Mouse (Mus musculus) stomach, embryonic 16.5 days (tissue): ENCODE measurements around the gene Ip6k1. TPM values are rescaled to one million over a fixed set of nuclear protein-coding genes. Genes with fewer than 3 reads are reported as not detected.
"Not testable (repeated sequence)": the region's sequence is repeated elsewhere in the genome, so short reads cannot be mapped to it uniquely, and the experiment has no call there.

Experiments
- ATAC-seq: fragments of 200-750 bp; cut with Nextera tagmentation; 2 replicates; pipeline ENCODE4 v1.8.0; 2017; ENCODE audit warnings: moderate number of reproducible peaks, moderate TSS enrichment; ENCODE audit not compliant: insufficient read depth, low FRiP score
- H3K27ac ChIP-seq: fragments of 300-500 bp; sonication (generic); 2 replicates; pipeline ENCODE4 v1.5.1; 2014; ENCODE audit warnings: low read length
- H3K27me3 ChIP-seq: fragments of 300-500 bp; sonication (generic); 2 replicates; pipeline ENCODE4 v1.6.1; 2014; ENCODE audit warnings: low read length, control low read depth, mixed read lengths; ENCODE audit not compliant: control insufficient read depth, insufficient read depth
- H3K36me3 ChIP-seq: fragments of 300-500 bp; sonication (generic); 2 replicates; pipeline ENCODE4 v1.6.1; 2014; ENCODE audit warnings: low read length; ENCODE audit not compliant: control insufficient read depth, insufficient read depth
- H3K4me1 ChIP-seq: fragments of 300-500 bp; sonication (generic); 2 replicates; pipeline ENCODE4 v1.6.1; 2014; ENCODE audit warnings: low read length, control low read depth, mixed read lengths; ENCODE audit not compliant: control insufficient read depth, insufficient read depth
- H3K4me2 ChIP-seq: fragments of 300-500 bp; sonication (generic); 2 replicates; pipeline ENCODE4 v1.6.1; 2014; ENCODE audit warnings: low read depth, low read length, mixed read lengths
- H3K4me3 ChIP-seq: fragments of 300-500 bp; sonication (generic); replicated peaks from 2 replicates; pipeline ENCODE4 v1.5.1; 2014; ENCODE audit warnings: mild to moderate bottlenecking, low read length
- H3K9ac ChIP-seq: fragments of 300-500 bp; sonication (generic); 2 replicates; pipeline ENCODE4 v1.6.1; 2014; ENCODE audit warnings: low read length
- H3K9me3 ChIP-seq: fragments of 300-500 bp; sonication (generic); replicated peaks from 2 replicates; pipeline ENCODE4 v1.6.1; 2016; ENCODE audit warnings: low read length, control low read depth; ENCODE audit not compliant: control insufficient read depth
- WGBS: fragments of 180-500 bp; shearing (Covaris S2); extraction: QIAGEN DNeasy Blood & Tissue Kit; methylation state at CpG from one replicate; pipeline ENCODE4 v1.1.7; 2014; 5-methylcytosine and 5-hydroxymethylcytosine counted together
- polyA plus RNA-seq: library from polyadenylated mRNA; unstranded; fragments of >200 nt; fragmentation: Nextera tagmentation; extraction: Ambion mirVana; gene quantifications from 2 replicates; pipeline ENCODE4 v1.2.1, GENCODE M21; 2015

Gene Ip6k1
- polyA plus RNA-seq, 1 experiment from 2014 or later = 50.5 TPM

DNA sequence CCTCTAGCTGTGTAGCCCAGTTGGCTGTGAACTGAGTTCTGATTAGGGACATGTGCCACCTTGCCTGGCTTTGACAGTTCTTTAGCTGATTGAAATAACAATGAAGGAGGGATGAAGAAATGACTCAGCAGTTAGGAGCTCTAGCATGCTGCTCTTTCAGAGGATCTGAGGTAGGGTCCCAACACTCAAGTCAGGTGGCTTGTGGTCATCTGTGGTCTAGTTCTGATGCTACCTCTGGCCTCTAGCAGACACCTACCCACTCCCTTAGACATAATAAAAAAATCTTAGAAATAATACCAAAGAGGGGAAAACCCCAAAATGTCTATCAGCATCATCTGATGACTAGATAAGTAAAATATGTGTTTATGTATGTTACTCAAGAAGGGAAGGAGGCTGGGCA lies 8.1 kb downstream of the Ip6k1 start:
- no peaks in the 10 kb centered on the region for H3K9me3 ChIP-seq

DNA sequence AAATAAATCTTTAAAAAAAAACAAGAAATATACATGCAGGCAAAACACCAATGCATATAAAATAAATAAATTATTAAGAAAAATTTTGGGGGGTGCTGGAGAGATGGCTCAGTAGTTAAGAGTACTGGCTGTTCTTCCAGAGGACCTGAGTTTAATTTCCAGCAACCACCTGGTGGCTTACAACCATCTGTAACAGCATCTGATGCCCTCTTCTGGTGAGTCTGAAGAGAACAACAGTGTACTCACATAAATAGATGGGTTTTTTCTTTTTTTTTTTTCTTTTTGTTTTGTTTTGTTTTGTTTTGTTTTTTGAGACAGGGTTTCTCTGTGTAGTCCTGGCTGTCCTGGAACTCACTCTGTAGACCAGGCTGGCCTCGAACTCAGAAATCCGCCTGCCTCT lies 11.3 kb downstream of the Ip6k1 start:
- not testable (repeated sequence) for H3K36me3 ChIP-seq, H3K27ac ChIP-seq, H3K4me3 ChIP-seq, H3K27me3 ChIP-seq, H3K9me3 ChIP-seq, ATAC-seq, H3K9ac ChIP-seq, H3K4me2 ChIP-seq, H3K4me1 ChIP-seq
- 98% methylated on average over 2 of the region's 2 CpGs for WGBS

More for the DNA sequence above, 8.1 kb downstream of the Ip6k1 start:
- Histone ChIP-seq H3K4me1 (no peaks in the 10 kb centered on the region), H3K4me2 (no peak overlapping the region), H3K9ac (no peak overlapping the region), H3K27ac (no peak overlapping the region), H3K4me3 (no peak overlapping the region), H3K27me3 (no peaks in the 10 kb centered on the region), H3K36me3 (no peaks in the 10 kb centered on the region)
- ATAC-seq = no peak

DNA sequence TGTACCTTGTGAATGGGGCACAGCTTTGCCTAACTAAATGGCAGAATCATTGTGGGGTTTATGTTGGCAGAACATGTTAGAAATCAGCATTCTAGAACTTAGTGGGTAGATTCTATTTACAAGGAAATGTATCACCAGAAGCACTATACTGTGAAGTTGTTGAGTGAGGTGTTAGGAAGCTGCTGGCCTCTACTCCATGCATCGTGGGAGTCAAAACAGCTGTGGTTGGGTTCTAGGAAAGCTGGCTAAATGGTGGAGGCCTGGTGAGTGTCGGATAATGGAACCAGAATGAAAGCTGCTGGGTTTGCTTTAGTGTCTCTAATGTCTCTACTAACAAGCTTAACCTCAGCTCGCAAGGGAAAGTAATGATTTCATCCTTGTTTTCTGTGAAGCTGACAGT lies 14.8 kb downstream of the Ip6k1 start:
- no peaks in the 10 kb centered on the region for H3K36me3 ChIP-seq
- WGBS = 80% methylated on average over 3 of the region's 3 CpGs
- H3K27ac ChIP-seq = no peak overlapping the region
- H3K9me3 ChIP-seq = no peaks in the 10 kb centered on the region
- no peaks in the 10 kb centered on the region for H3K27me3 ChIP-seq
- peaks cover 2% of the 10 kb centered on the region; the same call in 1 of the 2 replicates for H3K4me1 ChIP-seq
- no peak overlapping the region for H3K4me3 ChIP-seq
- no peak overlapping the region for H3K9ac ChIP-seq
- H3K4me2 ChIP-seq = no peak overlapping the region
- ATAC-seq = no peak

DNA sequence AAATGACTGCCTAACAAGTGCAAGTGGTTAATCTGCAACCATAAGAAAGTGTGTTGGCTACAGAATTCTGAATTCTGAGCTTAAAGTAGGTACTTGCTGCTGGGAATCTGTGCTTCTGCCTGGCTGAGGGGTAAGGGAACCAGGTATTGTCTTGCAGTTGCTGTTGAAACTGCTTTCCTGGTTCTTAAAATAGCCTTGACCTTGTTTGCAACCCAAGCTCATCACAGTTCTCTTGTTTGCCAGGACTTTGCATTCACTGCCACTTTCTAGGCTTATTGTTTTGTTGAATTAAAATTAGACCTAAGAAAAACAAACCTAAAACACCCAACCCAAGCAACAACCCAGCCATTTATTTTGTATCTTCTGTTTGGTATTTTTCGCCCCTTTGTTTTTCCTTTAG lies 18.4 kb downstream of the Ip6k1 start:
- H3K4me3 ChIP-seq = no peak overlapping the region
- H3K9ac ChIP-seq = no peak overlapping the region
- H3K9me3 ChIP-seq = no peaks in the 10 kb centered on the region
- peaks cover 11% of the 10 kb centered on the region for H3K36me3 ChIP-seq
- 88% methylated on average over 1 of the region's 1 CpGs for whole genome bisulfite sequencing
- H3K27ac ChIP-seq = no peak overlapping the region; the same call in 1 of the 2 replicates
- no peak overlapping the region for H3K4me2 ChIP-seq
- H3K4me1 ChIP-seq = peaks cover 3% of the 10 kb centered on the region; the same call in 1 of the 2 replicates
- H3K27me3 ChIP-seq = no peaks in the 10 kb centered on the region
- no peak for ATAC-seq

DNA sequence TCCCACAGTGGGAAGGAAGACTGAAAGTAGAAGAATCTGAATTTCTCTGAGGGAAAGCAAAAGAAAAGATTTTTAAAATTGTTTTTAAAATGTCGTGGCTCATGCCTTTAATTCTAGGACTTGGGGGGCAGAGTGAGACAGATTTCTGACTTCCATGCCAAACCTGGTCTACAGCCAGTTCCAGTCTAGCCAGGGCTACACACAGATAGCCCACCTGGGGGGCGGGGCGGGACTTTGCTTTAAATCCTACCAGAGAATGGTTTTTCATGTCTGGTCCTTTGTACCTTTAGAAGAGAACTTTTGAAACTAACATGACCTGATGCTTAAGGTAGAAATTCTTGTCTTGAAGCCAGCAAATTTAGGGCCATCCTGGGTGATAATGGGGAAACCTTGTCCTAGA lies 20.9 kb downstream of the Ip6k1 start:
- Histone ChIP-seq H3K36me3 (peaks cover 19% of the 10 kb centered on the region), H3K27ac (no peak overlapping the region), H3K9me3 (no peaks in the 10 kb centered on the region), H3K4me1 (peaks cover 3% of the 10 kb centered on the region; the same call in 1 of the 2 replicates), H3K27me3 (no peaks in the 10 kb centered on the region), H3K9ac (no peak overlapping the region), H3K4me2 (no peak overlapping the region), H3K4me3 (no peak overlapping the region)
- 86% methylated on average over 3 of the region's 3 CpGs for WGBS
- no peak for ATAC-seq

DNA sequence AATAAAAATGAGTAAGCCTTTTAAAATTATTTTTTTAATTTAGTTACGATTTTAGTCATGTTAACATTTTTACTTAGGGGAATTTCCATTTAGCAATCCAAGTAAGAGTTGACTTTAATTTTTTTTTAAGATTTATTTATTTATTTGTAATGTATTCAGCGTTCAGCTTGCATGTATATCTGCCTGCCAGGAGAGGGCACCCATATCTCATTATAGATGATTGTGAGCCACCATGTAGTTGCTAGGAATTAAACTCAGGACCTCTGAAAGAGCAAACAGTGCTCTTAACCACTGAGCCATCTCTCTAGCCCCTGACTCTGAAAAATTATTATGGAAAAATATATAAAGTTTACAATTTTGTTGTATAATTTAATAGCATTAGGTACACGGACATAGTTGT lies 24.3 kb downstream of the Ip6k1 start:
- no peak overlapping the region for H3K4me2 ChIP-seq
- ATAC-seq = no peak
- no peak overlapping the region for H3K27ac ChIP-seq
- H3K27me3 ChIP-seq = no peaks in the 10 kb centered on the region
- no peaks in the 10 kb centered on the region for H3K9me3 ChIP-seq
- H3K4me1 ChIP-seq = peaks cover 3% of the 10 kb centered on the region; the same call in 1 of the 2 replicates
- H3K9ac ChIP-seq = no peak overlapping the region
- peaks cover 19% of the 10 kb centered on the region for H3K36me3 ChIP-seq
- no peak overlapping the region for H3K4me3 ChIP-seq
- WGBS = 87% methylated on average over 3 of the region's 3 CpGs

DNA sequence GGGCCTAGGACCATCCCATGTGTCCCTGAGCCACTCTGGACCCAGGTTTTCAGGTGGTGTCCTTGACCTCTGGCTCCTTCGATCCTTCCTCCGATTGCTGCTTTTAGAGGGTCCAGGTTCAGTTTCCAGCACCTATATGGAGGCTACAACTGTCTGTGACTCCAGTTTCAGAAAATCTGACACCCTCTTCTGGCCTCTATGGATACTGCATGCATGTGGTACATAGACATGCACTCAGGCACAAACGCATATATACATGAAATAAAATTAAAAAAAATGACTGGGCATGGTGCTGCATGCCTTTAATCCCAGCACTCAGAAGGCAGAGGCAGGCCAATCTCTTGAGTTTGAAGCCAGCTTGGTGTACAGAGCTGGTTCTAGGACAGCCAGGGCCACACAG lies 25.6 kb downstream of the Ip6k1 start:
- 95% methylated on average over 3 of the region's 3 CpGs for WGBS

DNA sequence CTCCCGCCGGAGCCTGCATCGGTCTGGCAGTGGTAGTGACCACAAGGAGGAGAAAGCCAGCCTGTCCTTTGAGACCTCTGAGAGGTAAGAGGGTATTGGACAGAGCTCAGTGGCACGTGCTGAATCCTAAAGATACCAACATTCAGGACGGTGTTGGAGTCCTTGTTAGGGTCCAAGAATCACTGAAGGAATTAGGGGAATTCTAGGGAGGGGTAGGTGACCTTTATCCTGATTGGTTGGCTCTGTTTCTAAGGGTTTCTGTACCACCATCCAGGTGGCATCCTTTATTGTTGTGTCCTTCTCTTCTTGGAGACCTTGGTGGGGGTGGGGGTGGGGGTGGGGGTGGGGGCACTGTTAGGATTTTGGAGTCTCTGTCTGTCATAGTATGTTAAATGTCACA lies 29.8 kb downstream of the Ip6k1 start:
- H3K9me3 ChIP-seq = no peaks in the 10 kb centered on the region
- H3K4me3 ChIP-seq = no peak overlapping the region
- no peak overlapping the region for H3K27ac ChIP-seq
- peaks cover 18% of the 10 kb centered on the region for H3K36me3 ChIP-seq
- 94% methylated on average over 5 of the region's 5 CpGs for WGBS
- no peaks in the 10 kb centered on the region for H3K27me3 ChIP-seq
- H3K4me1 ChIP-seq = no peaks in the 10 kb centered on the region
- ATAC-seq = no peak
- no peak overlapping the region for H3K4me2 ChIP-seq
- H3K9ac ChIP-seq = no peak overlapping the region

More for the DNA sequence above, 25.6 kb downstream of the Ip6k1 start:
- Histone ChIP-seq H3K9ac (no peak overlapping the region), H3K36me3 (peaks cover 27% of the 10 kb centered on the region), H3K4me1 (no peaks in the 10 kb centered on the region), H3K4me2 (no peak overlapping the region), H3K9me3 (no peaks in the 10 kb centered on the region), H3K4me3 (no peak overlapping the region), H3K27me3 (no peaks in the 10 kb centered on the region), H3K27ac (no peak overlapping the region)
- ATAC-seq = no peak

DNA sequence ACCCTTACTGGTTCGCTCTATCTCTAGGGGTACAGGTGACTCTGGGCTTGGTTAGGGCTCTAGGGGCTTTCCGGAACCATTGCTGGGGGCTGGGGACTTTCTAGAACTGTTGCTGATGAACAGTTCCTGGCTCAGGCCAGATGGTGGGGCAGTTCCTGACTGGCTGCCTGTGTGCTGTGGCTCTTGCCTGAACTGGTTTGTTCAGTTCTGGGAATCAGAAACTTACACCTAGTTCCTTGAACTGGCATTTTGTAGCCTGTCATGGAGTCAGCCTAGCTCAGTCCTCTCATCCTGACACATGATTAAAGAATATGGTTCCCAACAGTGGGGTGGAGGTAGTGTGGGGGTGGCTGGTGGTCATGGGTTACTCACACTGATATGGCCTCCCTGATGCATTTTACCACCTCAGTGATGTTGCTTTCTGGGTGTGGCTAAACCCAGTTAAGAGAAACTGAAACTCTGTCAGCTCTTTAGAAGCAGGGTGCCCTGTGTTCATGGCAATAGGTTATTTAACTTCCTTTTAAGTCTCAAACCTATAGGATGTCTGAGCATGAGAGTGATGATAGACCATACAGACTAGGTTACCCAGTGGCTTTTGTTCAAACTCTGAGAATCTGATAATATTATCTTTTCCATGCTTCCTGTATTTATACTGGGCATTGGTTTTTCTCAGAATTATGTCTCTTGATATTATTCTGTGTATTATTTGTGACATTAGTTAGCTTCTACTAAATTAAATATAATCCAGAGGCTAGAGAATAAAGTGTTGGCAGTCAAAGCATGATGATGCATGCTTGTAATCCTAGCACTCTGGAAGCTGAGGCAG lies 33.2 kb downstream of the Ip6k1 start:
- 93% methylated on average over 2 of the region's 2 CpGs for WGBS
- Histone ChIP-seq H3K27ac (peak overlapping the region; percentile 37; the same call in 1 of the 2 replicates), H3K4me3 (no peak overlapping the region), H3K4me1 (no peaks in the 10 kb centered on the region), H3K9ac (no peak overlapping the region), H3K9me3 (no peaks in the 10 kb centered on the region), H3K27me3 (no peaks in the 10 kb centered on the region), H3K4me2 (no peak overlapping the region), H3K36me3 (peaks cover 10% of the 10 kb centered on the region)
- peak; percentile 50; the same call in 1 of the 2 replicates for ATAC-seq
